Mouse (Mus musculus): ENCODE measurements around the gene Magi2. TPM values are rescaled to one million over a fixed set of nuclear protein-coding genes. Genes with fewer than 3 reads are reported as not detected.
A peak's percentile ranks its signal among the peaks of the same experiment; 100 is the strongest.

Magi2 gene
- polyA plus RNA-seq, 1 experiment from 2014 or later, result 22.7 TPM

DNA sequence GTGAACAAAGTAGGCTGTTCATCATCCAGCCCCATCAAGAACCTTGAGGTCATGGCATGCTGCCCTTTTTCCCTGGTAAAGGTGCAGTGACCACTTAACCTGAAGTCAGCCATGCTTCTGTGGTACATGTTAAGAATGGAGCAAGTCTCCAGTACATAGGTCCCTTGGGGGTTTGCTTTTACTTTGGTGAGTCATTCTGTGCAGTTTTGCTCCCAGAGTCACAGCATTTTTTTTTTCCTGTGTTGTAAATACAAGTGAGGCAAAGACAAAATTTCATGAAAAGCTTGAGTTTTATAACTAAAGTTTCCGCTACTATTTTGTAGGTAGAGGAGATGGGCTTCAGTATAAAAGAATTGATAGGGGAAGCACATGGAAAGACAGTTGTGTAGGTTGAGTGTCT, 828.2 kb downstream of the Magi2 start:
- ATAC-seq, result no peak
- Histone ChIP-seq H3K27me3 (replicated peaks; ENCODE audit: control insufficient read depth, insufficient read depth, low read length) (no peaks in the 10 kb centered on the region), H3K9ac (ENCODE audit: low read depth, low read length) (no peak overlapping the region), H3K36me3 (ENCODE audit: control insufficient read depth, insufficient read depth, low read length) (no peaks in the 10 kb centered on the region), H3K4me2 (ENCODE audit: low read length) (no peak overlapping the region), H3K27ac (ENCODE audit: low read depth, low read length) (no peak overlapping the region), H3K9me3 (ENCODE audit: control insufficient read depth, low read length) (no peaks in the 10 kb centered on the region), H3K4me3 (ENCODE audit: low read length) (no peak overlapping the region), H3K4me1 (ENCODE audit: control insufficient read depth, insufficient read depth, low read depth, low read length) (no peaks in the 10 kb centered on the region)
- 100% methylated on average over 1 of the region's 1 CpGs for WGBS

DNA sequence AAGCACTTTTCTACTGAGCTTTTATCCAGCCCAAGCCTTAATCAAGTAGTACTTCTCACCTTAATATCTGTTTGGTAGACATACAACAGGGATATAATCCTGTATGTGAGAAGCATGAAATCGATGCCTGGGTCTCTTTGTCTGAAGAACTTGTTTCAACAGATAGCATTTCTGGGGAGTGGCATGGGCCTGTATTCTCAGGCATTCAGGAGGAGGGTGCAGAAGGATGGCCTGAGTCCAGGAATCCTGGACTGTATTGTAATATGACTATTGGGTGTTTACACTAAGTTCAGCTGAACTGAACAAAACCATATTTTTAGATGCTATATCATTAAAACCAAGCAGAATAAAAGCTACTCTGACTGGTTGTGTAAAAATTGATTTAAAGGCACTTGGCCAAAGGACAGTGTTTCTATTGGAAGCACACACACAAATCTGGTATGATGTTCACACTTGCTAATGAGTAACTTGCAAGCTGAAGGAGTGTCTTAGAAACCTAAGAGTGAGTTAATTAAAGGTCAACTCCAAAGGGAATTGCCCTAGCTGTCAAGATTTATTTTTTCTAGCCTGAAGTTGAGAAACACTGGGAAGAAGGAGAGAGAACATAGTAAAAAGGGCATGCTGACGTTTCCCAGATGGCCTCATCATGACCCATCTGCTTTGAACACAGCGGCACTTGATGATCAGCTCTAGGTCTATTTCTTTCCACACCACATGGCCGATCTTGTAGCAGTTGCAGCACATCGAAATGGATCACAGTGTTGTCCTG, 829.4 kb downstream of the Magi2 start:
- no peaks in the 10 kb centered on the region for H3K36me3 ChIP-seq (ENCODE audit: control insufficient read depth, insufficient read depth, low read length)
- no peaks in the 10 kb centered on the region for H3K9me3 ChIP-seq (ENCODE audit: control insufficient read depth, low read length)
- no peak overlapping the region for H3K4me3 ChIP-seq (ENCODE audit: low read length)
- H3K9ac ChIP-seq (ENCODE audit: low read depth, low read length), result no peak overlapping the region
- 49% methylated on average over 5 of the region's 5 CpGs for WGBS
- ATAC-seq, result peak; percentile 63
- no peak overlapping the region for H3K27ac ChIP-seq (ENCODE audit: low read depth, low read length)
- no peaks in the 10 kb centered on the region for H3K4me1 ChIP-seq (ENCODE audit: control insufficient read depth, insufficient read depth, low read depth, low read length)
- H3K27me3 ChIP-seq (replicated peaks; ENCODE audit: control insufficient read depth, insufficient read depth, low read length), result no peaks in the 10 kb centered on the region
- H3K4me2 ChIP-seq (ENCODE audit: low read length), result no peak overlapping the region

DNA sequence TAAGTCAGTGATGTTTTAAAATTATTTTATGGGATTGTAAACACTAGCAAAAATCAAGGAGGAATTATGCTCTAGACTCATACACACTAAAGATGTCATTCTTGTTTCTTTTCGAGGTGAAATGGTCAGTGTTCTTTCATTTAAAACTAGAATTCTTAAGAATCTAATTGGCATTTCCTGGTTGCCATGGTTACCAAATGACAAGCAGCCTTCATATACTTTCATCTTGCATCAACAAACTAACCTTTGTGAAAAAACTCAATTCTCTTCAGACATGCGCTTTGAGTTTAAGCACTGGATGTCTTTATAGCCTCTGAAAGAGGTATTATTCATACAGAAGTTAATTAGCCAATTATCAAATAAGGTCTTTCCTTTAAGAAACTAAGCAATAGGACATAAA, 830.0 kb downstream of the Magi2 start:
- ATAC-seq, result no peak
- Histone ChIP-seq H3K36me3 (ENCODE audit: control insufficient read depth, insufficient read depth, low read length) (no peaks in the 10 kb centered on the region), H3K4me1 (ENCODE audit: control insufficient read depth, insufficient read depth, low read depth, low read length) (no peaks in the 10 kb centered on the region), H3K27me3 (replicated peaks; ENCODE audit: control insufficient read depth, insufficient read depth, low read length) (no peaks in the 10 kb centered on the region), H3K27ac (ENCODE audit: low read depth, low read length) (no peak overlapping the region), H3K9me3 (ENCODE audit: control insufficient read depth, low read length) (no peaks in the 10 kb centered on the region), H3K4me3 (ENCODE audit: low read length) (no peak overlapping the region), H3K4me2 (ENCODE audit: low read length) (no peak overlapping the region), H3K9ac (ENCODE audit: low read depth, low read length) (no peak overlapping the region)
- 65% methylated on average over 2 of the region's 2 CpGs for WGBS

- Histone ChIP-seq H3K4me2 (ENCODE audit: low read length) (no peak overlapping the region), H3K4me1 (ENCODE audit: control insufficient read depth, insufficient read depth, low read depth, low read length) (no peaks in the 10 kb centered on the region), H3K9me3 (ENCODE audit: control insufficient read depth, low read length) (no peaks in the 10 kb centered on the region), H3K4me3 (ENCODE audit: low read length) (no peak overlapping the region), H3K27me3 (replicated peaks; ENCODE audit: control insufficient read depth, insufficient read depth, low read length) (no peaks in the 10 kb centered on the region), H3K36me3 (ENCODE audit: control insufficient read depth, insufficient read depth, low read length) (no peaks in the 10 kb centered on the region), H3K27ac (ENCODE audit: low read depth, low read length) (no peak overlapping the region), H3K9ac (ENCODE audit: low read depth, low read length) (no peak overlapping the region)
- no peak for ATAC-seq
- WGBS, result 80% methylated on average over 4 of the region's 4 CpGs
Observed at GRCm38 (mm10) chr5:20062011-20062410, 835.2 kb downstream of the Magi2 start.

DNA sequence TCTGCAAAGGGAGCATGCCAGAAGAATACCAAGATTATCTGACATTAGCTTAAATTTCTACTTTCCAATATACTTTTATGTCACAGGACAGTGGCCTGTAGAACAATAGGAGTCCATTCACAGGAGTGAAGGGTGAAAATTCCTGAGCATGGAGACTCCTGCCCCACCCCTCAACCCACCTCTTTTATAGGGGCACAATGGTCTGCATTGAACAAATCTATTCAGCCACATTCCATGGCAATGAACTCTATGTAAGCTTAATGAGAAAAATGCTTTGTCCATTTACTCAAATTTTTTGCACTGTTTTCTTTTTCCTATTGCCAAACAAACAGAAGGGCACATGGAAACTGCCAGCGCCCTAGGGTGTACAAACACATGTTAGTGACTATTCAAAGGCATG, 838.2 kb downstream of the Magi2 start:
- Histone ChIP-seq H3K9me3 (ENCODE audit: control insufficient read depth, low read length) (no peaks in the 10 kb centered on the region), H3K4me1 (ENCODE audit: control insufficient read depth, insufficient read depth, low read depth, low read length) (no peaks in the 10 kb centered on the region), H3K27ac (ENCODE audit: low read depth, low read length) (no peak overlapping the region), H3K9ac (ENCODE audit: low read depth, low read length) (no peak overlapping the region), H3K4me3 (ENCODE audit: low read length) (no peak overlapping the region), H3K36me3 (ENCODE audit: control insufficient read depth, insufficient read depth, low read length) (no peaks in the 10 kb centered on the region), H3K27me3 (replicated peaks; ENCODE audit: control insufficient read depth, insufficient read depth, low read length) (no peaks in the 10 kb centered on the region), H3K4me2 (ENCODE audit: low read length) (no peak overlapping the region)
- 68% methylated on average over 1 of the region's 1 CpGs for WGBS
- no peak for ATAC-seq

DNA sequence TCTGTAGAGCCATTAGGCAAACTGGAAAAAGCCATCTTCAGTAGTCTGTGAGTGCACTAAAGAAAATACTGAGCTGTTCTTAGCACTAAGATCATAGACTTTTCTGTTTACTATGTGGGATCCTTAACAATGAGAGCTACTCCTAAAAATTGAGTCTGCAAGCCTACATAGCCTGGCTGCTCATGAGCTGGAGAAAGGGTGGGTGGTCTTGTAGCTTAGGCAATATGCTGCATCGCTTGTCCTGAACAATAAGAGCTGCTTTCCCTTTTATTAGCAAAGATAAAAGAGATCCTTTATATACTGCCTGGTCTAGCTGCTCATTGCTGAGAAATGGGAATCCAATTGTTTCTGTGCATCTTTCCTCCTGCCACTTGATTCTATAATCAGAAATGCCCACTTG, 841.7 kb downstream of the Magi2 start:
- Histone ChIP-seq H3K4me3 (ENCODE audit: low read length) (no peak overlapping the region), H3K9me3 (ENCODE audit: control insufficient read depth, low read length) (no peaks in the 10 kb centered on the region), H3K4me1 (ENCODE audit: control insufficient read depth, insufficient read depth, low read depth, low read length) (no peaks in the 10 kb centered on the region), H3K4me2 (ENCODE audit: low read length) (no peak overlapping the region), H3K27ac (ENCODE audit: low read depth, low read length) (no peak overlapping the region), H3K27me3 (replicated peaks; ENCODE audit: control insufficient read depth, insufficient read depth, low read length) (no peaks in the 10 kb centered on the region), H3K9ac (ENCODE audit: low read depth, low read length) (no peak overlapping the region), H3K36me3 (ENCODE audit: control insufficient read depth, insufficient read depth, low read length) (no peaks in the 10 kb centered on the region)
- no peak for ATAC-seq
- WGBS, result 31% methylated on average over 1 of the region's 1 CpGs

DNA sequence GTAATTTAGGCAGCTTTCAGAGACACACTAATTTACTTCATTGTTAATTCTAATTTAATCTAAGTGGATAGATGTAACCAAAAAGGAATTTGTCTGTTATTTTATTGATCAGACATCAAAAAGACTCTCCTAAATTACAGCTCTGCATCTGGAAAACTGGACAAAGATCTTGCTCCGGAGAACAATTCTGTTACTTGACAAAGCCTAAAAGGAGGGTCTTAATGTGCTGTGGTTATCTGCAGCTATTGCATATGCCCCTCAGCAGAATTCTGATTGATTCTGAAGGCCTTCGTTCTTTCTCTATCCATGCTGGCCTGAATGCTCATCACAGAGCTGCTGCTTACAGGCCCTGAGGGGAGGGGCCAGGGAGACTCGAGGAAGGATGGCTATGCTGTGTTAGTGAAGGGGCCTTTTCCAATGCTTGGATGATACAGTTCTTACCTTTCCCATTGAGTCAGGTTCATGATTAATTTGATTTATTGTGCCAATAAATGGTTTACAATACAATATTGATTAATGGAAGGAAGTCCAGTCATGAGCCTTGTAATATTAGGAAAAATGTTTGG, 842.2 kb downstream of the Magi2 start:
- 18% methylated on average over 3 of the region's 3 CpGs for WGBS
- H3K4me2 ChIP-seq (ENCODE audit: low read length), result no peak overlapping the region
- H3K9me3 ChIP-seq (ENCODE audit: control insufficient read depth, low read length), result no peaks in the 10 kb centered on the region
- H3K36me3 ChIP-seq (ENCODE audit: control insufficient read depth, insufficient read depth, low read length), result no peaks in the 10 kb centered on the region
- ATAC-seq, result peak; percentile 54; the same call in 1 of the 2 replicates
- H3K27me3 ChIP-seq (replicated peaks; ENCODE audit: control insufficient read depth, insufficient read depth, low read length), result no peaks in the 10 kb centered on the region
- H3K4me1 ChIP-seq (ENCODE audit: control insufficient read depth, insufficient read depth, low read depth, low read length), result no peaks in the 10 kb centered on the region
- H3K27ac ChIP-seq (ENCODE audit: low read depth, low read length), result no peak overlapping the region
- H3K4me3 ChIP-seq (ENCODE audit: low read length), result no peak overlapping the region
- no peak overlapping the region for H3K9ac ChIP-seq (ENCODE audit: low read depth, low read length)

GRCm38 (mm10) chr5:20074101-20074500, 847.3 kb downstream of the Magi2 start:
- Histone ChIP-seq H3K36me3 (ENCODE audit: control insufficient read depth, insufficient read depth, low read length) (no peaks in the 10 kb centered on the region), H3K27me3 (replicated peaks; ENCODE audit: control insufficient read depth, insufficient read depth, low read length) (no peaks in the 10 kb centered on the region), H3K4me1 (ENCODE audit: control insufficient read depth, insufficient read depth, low read depth, low read length) (no peaks in the 10 kb centered on the region), H3K9me3 (ENCODE audit: control insufficient read depth, low read length) (no peaks in the 10 kb centered on the region), H3K4me3 (ENCODE audit: low read length) (no peak overlapping the region), H3K9ac (ENCODE audit: low read depth, low read length) (no peak overlapping the region), H3K27ac (ENCODE audit: low read depth, low read length) (no peak overlapping the region), H3K4me2 (ENCODE audit: low read length) (no peak overlapping the region)
- WGBS, result 71% methylated on average over 5 of the region's 5 CpGs
- no peak for ATAC-seq

DNA sequence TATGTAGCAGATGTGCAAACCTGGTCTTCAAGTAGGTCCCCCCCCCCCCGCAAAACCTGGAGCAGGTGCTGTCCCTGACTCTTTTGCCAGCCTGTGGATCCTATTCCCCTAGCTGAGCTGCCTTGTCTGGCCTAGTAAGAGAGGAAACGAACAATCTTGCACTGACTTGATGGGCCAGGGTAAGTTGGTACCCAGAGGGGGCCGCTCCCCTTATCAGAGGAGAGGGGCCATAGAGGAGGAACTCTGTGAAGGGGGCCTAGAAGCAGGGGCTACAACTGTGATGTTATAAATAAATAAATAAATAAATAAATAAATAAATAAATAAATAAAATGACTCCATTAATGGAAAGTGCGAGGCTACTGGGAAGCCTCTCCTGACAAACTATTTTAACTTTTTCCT, 848.0 kb downstream of the Magi2 start:
- Histone ChIP-seq H3K4me3 (ENCODE audit: low read length) (no peak overlapping the region), H3K27ac (ENCODE audit: low read depth, low read length) (no peak overlapping the region), H3K9me3 (ENCODE audit: control insufficient read depth, low read length) (no peaks in the 10 kb centered on the region), H3K9ac (ENCODE audit: low read depth, low read length) (no peak overlapping the region), H3K36me3 (ENCODE audit: control insufficient read depth, insufficient read depth, low read length) (no peaks in the 10 kb centered on the region), H3K4me1 (ENCODE audit: control insufficient read depth, insufficient read depth, low read depth, low read length) (no peaks in the 10 kb centered on the region), H3K27me3 (replicated peaks; ENCODE audit: control insufficient read depth, insufficient read depth, low read length) (no peaks in the 10 kb centered on the region), H3K4me2 (ENCODE audit: low read length) (no peak overlapping the region)
- 96% methylated on average over 4 of the region's 4 CpGs for WGBS
- no peak for ATAC-seq

All from hindbrain, embryonic 16.5 days (tissue).